Comparison of ENCODE assay signal across 18 mouse cellular contexts in genomic region chr4:153561991-153562390, GRCm38 (mm10).
DNase-seq lines count a peak whose midpoint lies in the region; ATAC-seq and TF ChIP-seq lines count a peak whose summit lies in the region.
"Had no signal": no experiment of that assay in that cellular context is flagged by ENCODE, and none has a peak within 500 bp of the region (broad histone marks: within the 10 kb centered on the region; RNA-seq: fewer than 3 reads in every experiment).

No protein-coding gene starts in this region.

- no peaks in the 10 kb centered on the region for H3K4me1 ChIP-seq in midbrain, embryonic 11.5 days (ENCODE audit: control insufficient read depth, insufficient read depth, low read length)
- H3K4me1 ChIP-seq in midbrain, embryonic 13.5 days (replicated peaks), result peaks cover 10% of the 10 kb centered on the region; the same call in 1 of the 2 replicates
- no peaks in the 10 kb centered on the region for H3K4me1 ChIP-seq in lung, adult 2 months (ENCODE audit: control insufficient read depth, insufficient read depth, low read length)
- H3K4me1 ChIP-seq: embryonic facial prominence, embryonic 12.5 days; forebrain, embryonic 15.5 days had no signal

- ATAC-seq in midbrain, embryonic 11.5 days (ENCODE audit: low FRiP score), result no peak
- ATAC-seq in midbrain, embryonic 13.5 days, result no peak
- ATAC-seq: forebrain, embryonic 13.5 days; forebrain, embryonic 15.5 days; forebrain, postnatal 0 days had no signal

- no peaks in the 10 kb centered on the region for H3K9me3 ChIP-seq in midbrain, embryonic 11.5 days (ENCODE audit: control insufficient read depth, low read length)
- H3K9me3 ChIP-seq in midbrain, embryonic 13.5 days, result no peaks in the 10 kb centered on the region
- H3K9me3 ChIP-seq: embryonic facial prominence, embryonic 10.5 days; embryonic facial prominence, embryonic 12.5 days; forebrain, embryonic 13.5 days; forebrain, embryonic 15.5 days had no signal

- no peak overlapping the region for H3K27ac ChIP-seq in midbrain, embryonic 11.5 days (ENCODE audit: low read depth, low read length)
- no peak overlapping the region for H3K27ac ChIP-seq in midbrain, embryonic 13.5 days
- H3K27ac ChIP-seq: embryonic facial prominence, embryonic 10.5 days; embryonic facial prominence, embryonic 12.5 days; forebrain, embryonic 13.5 days; forebrain, embryonic 15.5 days had no signal

- H3K4me2 ChIP-seq in midbrain, embryonic 11.5 days, result no peak overlapping the region
- no peak overlapping the region for H3K4me2 ChIP-seq in midbrain, embryonic 13.5 days (replicated peaks)
- H3K4me2 ChIP-seq: embryonic facial prominence, embryonic 12.5 days; forebrain, embryonic 13.5 days; forebrain, embryonic 15.5 days had no signal

- 91% methylated on average over 3 of the region's 3 CpGs for whole genome bisulfite sequencing in midbrain, embryonic 11.5 days
- WGBS in midbrain, embryonic 13.5 days, result 96% methylated on average over 3 of the region's 3 CpGs
- WGBS in lung, adult 2 months, result 78% methylated on average over 3 of the region's 3 CpGs

- H3K4me3 ChIP-seq in midbrain, embryonic 11.5 days (ENCODE audit: low read depth, low read length), result no peak overlapping the region
- H3K4me3 ChIP-seq in midbrain, embryonic 13.5 days (replicated peaks), result no peak overlapping the region
- H3K4me3 ChIP-seq in lung, adult 2 months (replicated peaks; ENCODE audit: extremely low read depth, low read depth, low read length), result no peak overlapping the region
- H3K4me3 ChIP-seq: embryonic facial prominence, embryonic 10.5 days; embryonic facial prominence, embryonic 12.5 days; forebrain, embryonic 13.5 days; forebrain, embryonic 15.5 days had no signal

- H3K9ac ChIP-seq in midbrain, embryonic 11.5 days (ENCODE audit: low read length), result no peak overlapping the region
- H3K9ac ChIP-seq in midbrain, embryonic 13.5 days (replicated peaks), result no peak overlapping the region
- H3K9ac ChIP-seq: embryonic facial prominence, embryonic 12.5 days; forebrain, embryonic 13.5 days; forebrain, embryonic 15.5 days; forebrain, postnatal 0 days had no signal

- TF ChIP-seq CTCF in lung, adult 2 months (IDR thresholded peaks at IDR 0.05; ENCODE audit: insufficient read depth, low read length), result no peak

- no peaks in the 10 kb centered on the region for H3K36me3 ChIP-seq in midbrain, embryonic 11.5 days (ENCODE audit: control insufficient read depth, insufficient read depth, low read length)
- H3K36me3 ChIP-seq in midbrain, embryonic 13.5 days, result no peaks in the 10 kb centered on the region
- H3K36me3 ChIP-seq: embryonic facial prominence, embryonic 10.5 days; embryonic facial prominence, embryonic 12.5 days; forebrain, embryonic 15.5 days had no signal

- DNase-seq in adrenal gland, adult 2 months, result peak; percentile 62
- DNase-seq in adrenal gland, postnatal 4 days (ENCODE audit: low spot score in 2 of 2), result no peak
- peak; percentile 47 for DNase-seq in midbrain, embryonic 11.5 days (ENCODE audit: low spot score, missing footprints)
- peak; percentile 23 for DNase-seq in adrenal gland, postnatal 10 days
- DNase-seq in adrenal gland, postnatal 36 days, result peak; percentile 17 to 36
- DNase-seq in lung, adult 2 months, result no peak
- DNase-seq in retina, postnatal 1 day, result no peak
- DNase-seq: cerebellum, adult 11-12 months; cerebellum, adult 2 months; cerebellum, adult 9-10 months; cerebellum, postnatal 10 days; cerebellum, postnatal 25 days; forebrain, postnatal 0 days had no signal

- no peaks in the 10 kb centered on the region for H3K27me3 ChIP-seq in midbrain, embryonic 11.5 days (ENCODE audit: control insufficient read depth, insufficient read depth, low read length)
- H3K27me3 ChIP-seq in midbrain, embryonic 13.5 days, result no peaks in the 10 kb centered on the region; the same call in 1 of the 2 replicates
- H3K27me3 ChIP-seq: embryonic facial prominence, embryonic 12.5 days; forebrain, embryonic 15.5 days had no signal

- no peak for TF ChIP-seq POLR2A in lung, adult 2 months (IDR thresholded peaks at IDR 0.05; ENCODE audit: borderline replicate concordance, extremely low read depth, low read depth, low read length)

Comparison
In these comparisons a context has a peak if more than half of its experiments do, and no peak if none do; other contexts are left out.
1. DNase-seq: peak in adrenal gland, adult 2 months (single experiment), midbrain, embryonic 11.5 days (single experiment), adrenal gland, postnatal 10 days (single experiment) and adrenal gland, postnatal 36 days (2 of 2); none in adrenal gland, postnatal 4 days (0 of 2), lung, adult 2 months (single experiment) and retina, postnatal 1 day (single experiment).